Mouse (Mus musculus): ENCODE data around the gene Mlx. TPM values are rescaled to one million over a fixed set of nuclear protein-coding genes. Genes with fewer than 3 reads are reported as not detected.

The Mlx gene
- total RNA-seq, 1 experiment = 42.0 TPM

- TF ChIP-seq CHD2 (IDR thresholded peaks at IDR 0.05; ENCODE audit: low read depth, low read length) (no peak), HCFC1 (IDR thresholded peaks at IDR 0.05; ENCODE audit: borderline replicate concordance, insufficient read depth, low read length) (no peak), ZNF384 (IDR thresholded peaks at IDR 0.05; ENCODE audit: low read depth, low read length) (no peak), MAFK (IDR thresholded peaks at IDR 0.05; ENCODE audit: insufficient read depth, low read depth, low read length) (no peak), ZC3H11A (IDR thresholded peaks at IDR 0.05; ENCODE audit: borderline replicate concordance, low read depth, low read length) (no peak)
- DNase-seq (ENCODE audit: low read depth, low spot score) = no peak
- H3K4me3 ChIP-seq (ENCODE audit: insufficient read depth in 1 of 2, low read depth in 1 of 2, low read length in 2 of 2, poor library complexity in 1 of 2, severe bottlenecking in 1 of 2) = no peak overlapping the region
- H3K9ac ChIP-seq (ENCODE audit: insufficient read depth, low read depth, low read length, poor library complexity, severe bottlenecking) = no peak overlapping the region
- H3K9me3 ChIP-seq (ENCODE audit: control insufficient read depth, insufficient read depth, low read depth, low read length) = no peaks in the 10 kb centered on the region
- 0 out of 4 replicates have a peak, but pooled peaks cover 0 to 2% of the 10 kb centered on the region in 2 experiments for H3K4me1 ChIP-seq (ENCODE audit: control insufficient read depth in 2 of 2, insufficient read depth in 2 of 2, low read length in 2 of 2, poor library complexity in 1 of 2)
- peaks cover 3% of the 10 kb centered on the region; the same call in 1 of the 2 replicates for H3K36me3 ChIP-seq (ENCODE audit: control insufficient read depth, insufficient read depth, low read length, poor library complexity, severe bottlenecking)
- H3K27ac ChIP-seq (ENCODE audit: insufficient read depth, low read depth, low read length, poor library complexity, severe bottlenecking) = peak overlapping the region; percentile 43; the same call in 1 of the 2 replicates
- in situ Hi-C loops (cut with MboI; ENCODE audit: low sequenced_read_pairs in 2 of 2, unreplicated experiment in 2 of 2) = no loop called here
These were observed 25.1 kb downstream of the Mlx start for GRCm38 (mm10) chr11:101112186-101112585.

GRCm38 (mm10) chr11:101115564-101115963, 28.5 kb downstream of the Mlx start:
- no peak overlapping the region for H3K4me3 ChIP-seq (ENCODE audit: insufficient read depth in 1 of 2, low read depth in 1 of 2, low read length in 2 of 2, poor library complexity in 1 of 2, severe bottlenecking in 1 of 2)
- TF ChIP-seq CHD2 (IDR thresholded peaks at IDR 0.05; ENCODE audit: low read depth, low read length) = no peak
- TF ChIP-seq MAFK (IDR thresholded peaks at IDR 0.05; ENCODE audit: insufficient read depth, low read depth, low read length) = no peak
- no peak for TF ChIP-seq HCFC1 (IDR thresholded peaks at IDR 0.05; ENCODE audit: borderline replicate concordance, insufficient read depth, low read length)
- no peak for TF ChIP-seq ZNF384 (IDR thresholded peaks at IDR 0.05; ENCODE audit: low read depth, low read length)
- no peak for TF ChIP-seq ZC3H11A (IDR thresholded peaks at IDR 0.05; ENCODE audit: borderline replicate concordance, low read depth, low read length)
- no peak overlapping the region for H3K9ac ChIP-seq (ENCODE audit: insufficient read depth, low read depth, low read length, poor library complexity, severe bottlenecking)
- peaks cover 0 to 5% of the 10 kb centered on the region in 2 experiments; a peak in 3 of 4 replicates for H3K4me1 ChIP-seq (ENCODE audit: control insufficient read depth in 2 of 2, insufficient read depth in 2 of 2, low read length in 2 of 2, poor library complexity in 1 of 2)
- no peaks in the 10 kb centered on the region for H3K9me3 ChIP-seq (ENCODE audit: control insufficient read depth, insufficient read depth, low read depth, low read length)
- no peak for DNase-seq (ENCODE audit: low read depth, low spot score)
- in situ Hi-C loops (cut with MboI; ENCODE audit: low sequenced_read_pairs in 2 of 2, unreplicated experiment in 2 of 2) = no loop called here
- no peaks in the 10 kb centered on the region for H3K36me3 ChIP-seq (ENCODE audit: control insufficient read depth, insufficient read depth, low read length, poor library complexity, severe bottlenecking)
- no peak overlapping the region for H3K27ac ChIP-seq (ENCODE audit: insufficient read depth, low read depth, low read length, poor library complexity, severe bottlenecking)

GRCm38 (mm10) chr11:101118105-101118504, 31.0 kb downstream of the Mlx start:
- no peak overlapping the region for H3K27ac ChIP-seq (ENCODE audit: insufficient read depth, low read depth, low read length, poor library complexity, severe bottlenecking)
- H3K36me3 ChIP-seq (ENCODE audit: control insufficient read depth, insufficient read depth, low read length, poor library complexity, severe bottlenecking) = peaks cover 2% of the 10 kb centered on the region; the same call in 1 of the 2 replicates
- peaks cover 0 to 5% of the 10 kb centered on the region in 2 experiments; a peak in 3 of 4 replicates for H3K4me1 ChIP-seq (ENCODE audit: control insufficient read depth in 2 of 2, insufficient read depth in 2 of 2, low read length in 2 of 2, poor library complexity in 1 of 2)
- no peak overlapping the region; a peak in 1 of 4 replicates for H3K4me3 ChIP-seq (ENCODE audit: insufficient read depth in 1 of 2, low read depth in 1 of 2, low read length in 2 of 2, poor library complexity in 1 of 2, severe bottlenecking in 1 of 2)
- in situ Hi-C loops (cut with MboI; ENCODE audit: low sequenced_read_pairs in 2 of 2, unreplicated experiment in 2 of 2) = no loop called here
- no peaks in the 10 kb centered on the region for H3K9me3 ChIP-seq (ENCODE audit: control insufficient read depth, insufficient read depth, low read depth, low read length)
- H3K9ac ChIP-seq (ENCODE audit: insufficient read depth, low read depth, low read length, poor library complexity, severe bottlenecking) = peak overlapping the region; percentile 33; the same call in 1 of the 2 replicates
- DNase-seq (ENCODE audit: low read depth, low spot score) = no peak
- TF ChIP-seq ZC3H11A (IDR thresholded peaks at IDR 0.05; ENCODE audit: borderline replicate concordance, low read depth, low read length) (no peak), MAFK (IDR thresholded peaks at IDR 0.05; ENCODE audit: insufficient read depth, low read depth, low read length) (no peak), CHD2 (IDR thresholded peaks at IDR 0.05; ENCODE audit: low read depth, low read length) (no peak), ZNF384 (IDR thresholded peaks at IDR 0.05; ENCODE audit: low read depth, low read length) (no peak), HCFC1 (IDR thresholded peaks at IDR 0.05; ENCODE audit: borderline replicate concordance, insufficient read depth, low read length) (no peak)

- Histone ChIP-seq H3K36me3 (ENCODE audit: control insufficient read depth, insufficient read depth, low read length, poor library complexity, severe bottlenecking) (peaks cover 4% of the 10 kb centered on the region; the same call in 1 of the 2 replicates), H3K4me1 (ENCODE audit: control insufficient read depth in 2 of 2, insufficient read depth in 2 of 2, low read length in 2 of 2, poor library complexity in 1 of 2) (peaks cover 0 to 5% of the 10 kb centered on the region in 2 experiments; a peak in 3 of 4 replicates), H3K4me3 (ENCODE audit: insufficient read depth in 1 of 2, low read depth in 1 of 2, low read length in 2 of 2, poor library complexity in 1 of 2, severe bottlenecking in 1 of 2) (peak overlapping the region; percentile 84 to 88), H3K9me3 (ENCODE audit: control insufficient read depth, insufficient read depth, low read depth, low read length) (no peaks in the 10 kb centered on the region), H3K27ac (ENCODE audit: insufficient read depth, low read depth, low read length, poor library complexity, severe bottlenecking) (peak overlapping the region; percentile 51; the same call in 1 of the 2 replicates), H3K9ac (ENCODE audit: insufficient read depth, low read depth, low read length, poor library complexity, severe bottlenecking) (peak overlapping the region; percentile 93)
- TF ChIP-seq CHD2 (IDR thresholded peaks at IDR 0.05; ENCODE audit: low read depth, low read length) (no peak), HCFC1 (IDR thresholded peaks at IDR 0.05; ENCODE audit: borderline replicate concordance, insufficient read depth, low read length) (no peak), MAFK (IDR thresholded peaks at IDR 0.05; ENCODE audit: insufficient read depth, low read depth, low read length) (no peak), ZNF384 (IDR thresholded peaks at IDR 0.05; ENCODE audit: low read depth, low read length) (no peak), ZC3H11A (IDR thresholded peaks at IDR 0.05; ENCODE audit: borderline replicate concordance, low read depth, low read length) (no peak)
- no peak for DNase-seq (ENCODE audit: low read depth, low spot score)
- in situ Hi-C loops (cut with MboI; ENCODE audit: low sequenced_read_pairs in 2 of 2, unreplicated experiment in 2 of 2) = no loop called here
These were observed 32.2 kb downstream of the Mlx start for GRCm38 (mm10) chr11:101119131-101119760.
